Mouse (Mus musculus) olfactory bulb, adult 2 months (tissue): Measurements from ENCODE around the gene Xkr7.

Experiments
- CTCF ChIP-seq: fragments of 200-500 bp; IDR thresholded peaks from 2 replicates; pipeline ENCODE4 v1.5.1; 2012; ENCODE audit warnings: low read depth, mild to moderate bottlenecking, low read length, moderate library complexity; ENCODE audit not compliant: insufficient read depth
- POLR2A ChIP-seq: fragments of 200-500 bp; IDR thresholded peaks from 2 replicates; pipeline ENCODE4 v1.6.1; 2012; ENCODE audit warnings: mild to moderate bottlenecking, low read depth, low read length, moderate library complexity; ENCODE audit not compliant: insufficient read depth

GRCm38 (mm10) chr2:153075961-153076360 is 44.3 kb downstream of the Xkr7 start:
- TF ChIP-seq POLR2A (no peak), CTCF (no peak)
